Mouse (Mus musculus) myocyte (in vitro differentiated cells): ENCODE data around the gene Ddah2.

Source experiments
- CEBPB ChIP-seq: IDR thresholded peaks from 2 replicates; pipeline ENCODE4 v1.6.1; 2011; ENCODE audit warnings: mild to moderate bottlenecking, moderate library complexity; ENCODE audit not compliant: poor library complexity, insufficient read depth, severe bottlenecking
- E2F4 ChIP-seq: IDR thresholded peaks from one replicate; pipeline ENCODE4 v1.6.1; 2011; ENCODE audit warnings: mild to moderate bottlenecking, control low read depth, moderate library complexity; ENCODE audit not compliant: insufficient read depth
- POLR2A ChIP-seq: IDR thresholded peaks from one replicate; pipeline ENCODE4 v1.6.1; 2011; ENCODE audit warnings: low read depth, mild to moderate bottlenecking, control low read depth, moderate library complexity; ENCODE audit not compliant: insufficient read length
- REST ChIP-seq: IDR thresholded peaks from one replicate; pipeline ENCODE4 v1.6.1; 2011; ENCODE audit warnings: mild to moderate bottlenecking, control low read depth, moderate library complexity; ENCODE audit not compliant: insufficient read depth, insufficient read length
- SRF ChIP-seq: IDR thresholded peaks from one replicate; pipeline ENCODE4 v1.6.1; 2011; ENCODE audit warnings: low read depth; ENCODE audit not compliant: control insufficient read depth, insufficient read length
- USF1 ChIP-seq: IDR thresholded peaks from one replicate; pipeline ENCODE4 v1.6.1; 2011; ENCODE audit warnings: low read depth, mild to moderate bottlenecking, control low read depth, moderate library complexity

DNA sequence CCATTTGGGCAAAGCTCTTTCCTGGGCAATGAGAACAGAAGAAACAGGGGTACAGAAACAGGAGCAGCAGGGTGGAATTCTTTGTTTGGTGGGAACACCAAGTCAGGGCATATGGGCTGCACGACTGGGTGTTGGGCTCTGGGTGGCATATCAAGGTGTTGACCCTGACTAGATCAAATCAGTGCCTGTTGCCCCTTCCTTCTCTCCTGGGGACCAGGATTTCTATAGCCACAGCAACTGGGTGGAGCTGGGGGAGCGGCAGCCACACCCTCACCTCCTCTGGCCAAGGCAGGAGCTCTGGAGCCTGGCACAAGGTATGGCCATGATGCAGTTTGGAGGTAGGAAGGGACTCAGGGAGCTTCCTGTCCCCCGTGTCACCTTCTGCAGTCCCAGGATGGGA lies 40.7 kb upstream of the Ddah2 start:
- no peak for TF ChIP-seq POLR2A
- TF ChIP-seq SRF, result no peak
- TF ChIP-seq REST, result no peak
- TF ChIP-seq E2F4, result no peak
- TF ChIP-seq CEBPB, result no peak
- no peak for TF ChIP-seq USF1
